Mouse (Mus musculus) cerebellum, postnatal 25 days (tissue): ENCODE measurements around the gene Dysf.

Experiments used
- DNase-seq, 2 experiments: peaks; one replicate each; pipeline ENCODE4 v3.0.0; 2021; ENCODE audit warnings: mixed read lengths in 2 of 2

Gene Dysf

DNA sequence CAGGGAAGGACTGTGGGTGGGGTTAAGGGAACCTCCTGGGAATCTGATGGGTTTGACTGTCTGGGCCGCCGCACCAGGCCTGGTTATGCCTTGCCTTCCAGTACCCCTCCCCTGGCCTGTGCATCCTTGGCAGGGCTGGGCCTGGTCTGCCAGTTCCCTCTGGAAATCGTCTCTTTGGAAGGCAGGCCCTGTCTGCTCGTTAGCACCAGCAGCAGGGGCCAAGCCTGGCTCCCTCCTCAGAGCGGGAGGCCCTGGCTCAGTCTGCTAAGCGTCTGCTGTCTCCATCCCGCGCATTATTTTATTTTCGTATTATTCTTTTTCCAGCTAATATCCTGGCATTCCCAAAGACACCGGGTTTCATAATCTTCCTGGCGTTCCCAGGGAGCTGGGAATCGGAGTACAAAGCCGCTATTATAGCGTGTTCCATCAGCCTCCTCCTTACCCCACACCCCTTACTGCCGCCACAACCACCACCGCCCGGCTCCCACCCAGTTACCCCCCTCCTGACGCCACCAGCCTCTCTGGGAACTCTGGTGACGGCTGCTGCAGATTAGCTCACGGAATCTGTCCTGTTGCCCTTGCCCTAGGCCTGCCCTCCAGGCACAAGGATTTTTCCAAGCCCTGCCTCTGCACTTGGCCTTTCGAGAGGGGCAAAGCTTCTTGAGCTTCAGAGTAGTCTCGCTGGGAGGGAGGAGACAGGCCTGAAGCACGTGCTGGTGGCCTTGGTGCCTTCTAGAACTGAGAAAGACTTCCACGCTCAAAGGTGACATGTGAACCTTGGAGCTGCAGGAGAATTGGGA lies 111.5 kb downstream of the Dysf start:
- peak; percentile 53 to 64 for DNase-seq

DNA sequence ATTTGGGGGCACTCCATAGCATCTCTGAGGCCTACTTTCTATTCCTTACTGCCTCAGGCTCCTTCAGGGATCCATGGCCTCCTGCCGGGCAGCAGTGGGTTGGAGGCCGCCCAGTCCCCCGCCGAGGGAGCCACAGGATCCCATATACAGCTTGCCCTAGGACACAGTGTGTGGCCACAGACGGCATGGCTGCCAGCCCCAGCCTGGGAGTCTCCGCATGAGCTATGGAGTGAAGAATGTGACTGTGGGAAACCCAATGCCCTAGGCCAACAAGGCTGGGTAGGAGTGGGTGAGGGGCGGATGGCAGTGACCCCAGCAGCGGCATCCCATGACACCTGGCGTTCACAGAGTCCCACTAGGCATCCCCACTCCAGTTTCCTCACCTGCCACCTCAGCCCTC lies 116.2 kb downstream of the Dysf start:
- DNase-seq, result no peak

DNA sequence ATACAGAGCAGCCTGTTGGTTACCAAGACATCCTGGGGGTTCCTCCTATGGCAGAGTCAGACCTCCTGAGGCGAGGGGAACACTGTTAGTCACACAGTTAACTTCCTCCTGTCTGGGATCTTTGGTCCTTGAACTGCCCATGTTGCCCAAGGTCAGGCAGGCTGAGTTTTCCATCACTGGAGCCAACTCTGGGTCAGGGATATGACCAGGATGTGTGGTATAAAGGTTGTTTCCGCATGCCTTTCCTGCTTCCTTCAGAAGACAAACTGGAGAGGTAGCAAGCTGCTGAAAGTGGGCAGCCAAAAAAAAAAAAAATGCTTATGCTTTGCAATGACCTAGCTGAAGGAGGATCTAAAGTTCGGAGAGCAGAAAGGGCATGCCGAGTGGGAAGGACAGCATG lies 116.7 kb downstream of the Dysf start:
- DNase-seq, result no peak

DNA sequence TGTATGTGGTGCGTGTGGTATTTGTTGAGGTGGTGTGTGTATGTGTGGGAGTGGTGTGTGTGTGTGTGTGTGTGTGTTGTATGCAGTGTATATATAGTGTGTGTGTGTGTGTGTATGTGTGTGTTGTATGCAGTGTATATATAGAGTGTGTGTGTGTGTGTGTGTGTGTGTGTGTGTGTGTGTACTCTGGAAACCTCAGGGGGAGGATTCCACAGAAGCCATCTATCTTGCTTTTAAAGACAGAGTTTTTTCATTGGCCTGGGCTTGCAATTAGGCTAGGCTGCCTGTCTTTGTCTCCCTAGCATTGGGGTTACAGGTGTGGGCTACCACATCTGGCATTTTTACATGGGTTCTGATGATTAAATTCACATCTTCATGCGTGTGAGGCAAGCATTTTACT lies 119.8 kb downstream of the Dysf start:
- DNase-seq, result no peak

DNA sequence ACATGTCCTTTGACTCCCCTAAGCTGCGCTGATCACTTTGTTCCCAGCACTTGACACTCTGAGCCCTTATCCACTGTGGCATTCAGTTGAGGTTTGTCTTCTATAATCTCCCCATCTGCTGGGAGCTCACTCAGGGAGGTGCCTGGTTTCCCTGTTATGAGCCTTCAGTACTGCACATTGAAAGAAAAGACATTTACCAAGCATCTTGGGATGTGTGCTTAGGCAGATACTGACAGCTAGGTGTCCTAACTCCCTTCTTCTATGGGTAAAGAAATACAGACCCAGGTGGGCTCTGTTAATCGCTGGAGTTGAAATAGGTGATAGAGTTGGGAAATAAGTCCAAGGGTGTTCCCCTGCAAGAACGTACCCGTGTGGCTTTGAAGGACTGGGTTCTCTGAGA lies 122.5 kb downstream of the Dysf start:
- DNase-seq, result no peak

DNA sequence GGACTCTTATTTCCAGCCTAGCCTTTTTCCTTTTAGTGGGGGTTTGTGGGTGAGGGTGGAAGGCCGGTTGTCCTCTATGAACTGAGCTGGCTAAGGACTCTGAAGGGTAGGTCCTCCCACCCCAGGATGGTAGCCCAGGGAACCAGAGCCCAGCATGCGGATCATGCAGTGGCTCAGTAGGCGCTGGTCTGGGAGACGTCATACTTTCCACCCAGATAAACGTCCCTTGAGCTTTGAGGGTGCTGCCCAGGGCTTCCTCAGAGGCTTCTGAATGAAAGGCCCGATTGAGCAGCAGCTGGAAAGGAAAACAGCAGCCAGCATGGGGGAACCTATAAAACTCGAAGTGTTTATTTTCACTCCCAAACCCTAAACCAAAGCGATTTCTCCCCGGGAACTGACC lies 123.1 kb downstream of the Dysf start:
- DNase-seq, result no peak

DNA sequence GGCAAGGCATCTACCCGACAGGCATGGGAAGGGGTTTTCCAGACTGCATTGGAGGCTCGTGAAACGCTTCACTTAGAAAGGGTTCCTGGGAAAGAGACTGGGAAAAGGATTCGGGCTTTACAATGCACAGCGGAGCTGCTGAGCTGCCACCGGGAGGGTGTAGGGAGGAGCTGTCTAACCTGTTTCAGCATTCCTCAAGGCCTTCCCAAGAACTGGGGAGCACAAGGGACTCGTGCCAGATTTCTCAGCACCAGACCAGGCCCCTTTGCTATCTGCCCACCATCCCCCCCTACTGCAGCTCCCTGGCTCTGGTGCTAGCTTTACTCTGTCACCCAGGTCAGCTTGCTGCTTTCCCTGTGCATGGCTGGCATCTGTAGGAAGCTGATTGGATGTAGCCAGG lies 124.7 kb downstream of the Dysf start:
- DNase-seq, result peak in 1 of 2 experiments; percentile 5

DNA sequence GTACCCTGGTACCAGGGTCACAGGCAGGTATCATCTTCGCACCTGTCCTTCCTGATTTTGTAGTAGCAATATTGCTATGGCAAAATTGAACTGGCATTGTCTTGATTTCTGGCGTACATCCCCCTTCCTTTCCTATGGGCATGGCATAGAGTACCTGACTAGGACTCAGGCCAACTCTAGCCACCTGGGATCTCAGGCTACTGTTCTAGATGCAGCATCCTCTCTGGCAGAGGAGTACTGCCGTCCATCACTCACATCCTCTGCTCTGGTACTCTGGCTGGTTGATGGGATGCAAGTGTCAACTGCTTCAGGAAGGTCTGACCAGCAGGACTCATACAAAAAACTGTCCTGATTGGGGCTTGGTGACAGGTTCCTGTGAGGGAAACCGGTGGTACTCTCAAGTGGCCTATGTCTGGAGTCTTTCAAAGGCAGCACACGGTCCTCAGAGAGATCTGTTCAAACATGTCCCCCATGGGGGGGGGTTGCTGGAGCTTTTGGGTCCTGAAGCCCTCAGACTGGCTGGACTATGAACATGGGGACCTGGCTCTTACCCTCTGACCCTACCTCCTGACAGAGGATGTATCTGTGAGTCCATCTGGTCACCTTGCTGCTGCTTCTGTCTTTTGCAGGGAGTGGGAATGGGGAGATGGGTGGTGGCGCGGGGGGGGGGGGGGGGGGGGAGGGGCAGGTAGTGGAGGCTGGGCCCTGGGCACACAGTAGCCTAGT lies 125.8 kb downstream of the Dysf start:
- DNase-seq, result peak; percentile 51

DNA sequence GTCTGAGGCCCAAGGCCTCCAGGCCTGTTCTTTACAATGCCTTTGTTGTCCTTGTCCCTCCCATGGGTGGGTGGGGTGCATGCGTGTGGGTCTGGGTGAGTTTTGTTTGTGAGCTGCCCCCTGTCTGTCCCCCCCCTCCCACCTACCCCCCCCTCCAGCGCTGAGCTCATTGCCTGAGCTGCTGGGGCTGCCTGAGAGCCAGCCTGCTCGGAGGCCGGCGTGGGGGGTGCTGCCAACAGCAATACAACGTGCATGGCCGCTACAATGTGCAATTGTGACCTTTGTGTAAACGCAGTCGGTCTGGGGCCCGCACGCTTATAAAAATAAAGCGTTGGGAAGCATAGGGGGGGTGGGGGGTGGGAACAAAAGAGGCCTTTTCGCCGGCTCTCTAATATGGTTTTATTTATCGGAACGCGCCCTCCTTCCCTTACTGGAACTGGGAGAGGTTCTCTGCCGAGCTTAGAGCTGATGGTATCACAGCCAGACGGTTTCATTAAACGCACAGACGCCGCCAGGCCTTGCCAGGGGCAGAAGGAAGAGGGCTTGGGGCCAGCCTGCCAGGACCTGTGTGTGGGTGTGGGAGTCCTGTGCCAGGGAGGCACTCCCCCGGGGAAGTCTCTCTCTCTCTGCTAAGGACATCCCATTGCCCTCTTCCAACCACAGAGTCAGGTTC lies 126.5 kb downstream of the Dysf start:
- DNase-seq, result peak; percentile 88 to 91

DNA sequence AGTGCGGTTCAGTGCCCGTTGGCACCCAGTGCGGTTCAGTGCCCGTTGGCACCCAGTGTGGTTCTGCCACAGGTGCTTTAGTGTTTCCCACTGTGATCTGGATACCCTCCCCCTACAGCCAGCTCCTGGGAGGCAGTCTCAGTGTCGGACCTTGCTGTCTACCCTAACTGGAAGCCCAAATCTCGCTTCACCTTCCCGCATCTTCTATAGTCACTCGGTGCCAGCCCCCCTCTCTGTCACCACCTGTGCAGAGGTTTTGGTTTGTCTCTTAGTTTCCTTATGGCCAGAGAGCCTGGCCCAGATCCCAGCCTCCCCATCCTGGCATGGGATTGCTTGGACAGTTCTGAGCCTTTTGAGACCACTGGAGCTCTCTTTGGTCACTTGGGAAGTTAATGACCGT lies 127.3 kb downstream of the Dysf start:
- peak; percentile 73 to 83 for DNase-seq

DNA sequence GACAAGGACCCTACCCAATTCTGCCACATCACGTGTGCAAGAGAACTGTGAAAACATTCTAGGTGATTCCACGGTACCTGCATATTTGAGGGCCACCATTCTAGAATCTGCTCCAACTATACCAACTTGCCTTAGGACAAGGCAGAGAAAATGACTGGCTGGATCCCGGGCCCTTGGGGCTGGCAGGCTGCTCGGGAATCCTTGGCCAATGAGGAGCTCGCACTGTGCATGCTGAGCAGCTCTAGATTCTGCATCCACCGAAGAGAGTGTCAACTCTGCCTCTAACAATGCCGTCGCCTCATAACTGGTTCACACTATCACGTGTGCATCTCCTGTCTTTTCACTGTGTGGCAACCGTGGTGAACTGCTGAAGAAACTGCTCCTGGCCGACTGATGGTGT lies 128.0 kb downstream of the Dysf start:
- peak; percentile 47 to 55 for DNase-seq

DNA sequence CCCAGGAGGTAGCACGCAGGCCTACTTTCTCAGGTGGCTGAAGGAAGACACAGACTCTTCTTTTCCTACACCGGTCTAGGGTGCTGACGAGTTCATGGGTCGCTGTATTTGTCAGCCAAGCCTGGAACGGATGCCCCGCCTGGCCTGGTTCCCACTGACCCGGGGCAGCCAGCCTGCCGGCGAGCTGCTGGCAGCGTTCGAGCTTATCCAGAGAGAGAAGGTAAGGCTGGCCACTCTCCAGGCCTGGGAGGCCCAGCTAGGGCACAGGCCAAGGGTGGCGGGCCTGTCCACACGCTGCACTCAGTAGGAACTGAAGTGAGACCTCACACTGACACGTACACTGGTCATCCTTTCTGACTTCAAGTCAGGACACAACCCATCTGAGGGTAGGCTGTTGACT lies 131.5 kb downstream of the Dysf start:
- DNase-seq, result peak; percentile 85 to 92

DNA sequence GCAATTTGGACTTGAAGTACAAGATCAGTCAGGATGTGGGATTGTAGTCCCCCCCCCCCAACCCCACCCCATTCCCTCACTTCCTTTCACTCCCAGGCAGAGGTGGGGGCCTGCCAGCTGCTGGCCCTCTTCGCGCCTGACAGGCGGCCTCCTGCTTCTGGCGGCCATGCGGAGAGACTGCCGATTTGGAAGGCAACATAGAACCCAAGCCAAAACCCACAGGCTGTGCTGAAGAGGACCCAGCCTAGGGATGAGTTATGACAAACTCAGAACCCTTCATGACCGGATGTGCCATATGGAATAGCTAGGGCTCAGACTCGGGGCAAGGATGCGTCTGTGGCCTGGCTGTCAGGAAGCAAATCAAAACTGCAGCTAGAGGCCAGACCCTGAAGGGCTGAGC lies 134.1 kb downstream of the Dysf start:
- peak; percentile 37 to 53 for DNase-seq

DNA sequence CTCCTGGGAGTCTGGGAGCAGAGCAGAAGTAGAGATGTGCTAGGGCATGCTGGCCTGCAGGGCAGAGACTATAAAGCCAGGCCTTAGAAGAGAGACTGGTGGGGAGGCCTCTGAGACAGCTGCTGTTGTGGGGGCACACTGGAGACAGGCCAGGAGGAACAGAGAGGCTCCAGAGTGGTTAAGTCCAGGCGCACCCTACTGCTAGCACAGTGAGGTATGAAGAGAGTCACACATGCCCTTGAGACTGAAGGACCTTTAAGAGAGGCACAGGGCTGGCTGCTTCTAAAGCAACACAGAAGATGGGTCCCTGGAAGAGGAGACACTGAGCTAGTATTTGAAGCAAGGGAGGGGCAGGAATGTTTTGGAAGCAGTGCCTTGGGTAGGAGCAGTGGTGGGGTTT lies 134.9 kb downstream of the Dysf start:
- no peak for DNase-seq

DNA sequence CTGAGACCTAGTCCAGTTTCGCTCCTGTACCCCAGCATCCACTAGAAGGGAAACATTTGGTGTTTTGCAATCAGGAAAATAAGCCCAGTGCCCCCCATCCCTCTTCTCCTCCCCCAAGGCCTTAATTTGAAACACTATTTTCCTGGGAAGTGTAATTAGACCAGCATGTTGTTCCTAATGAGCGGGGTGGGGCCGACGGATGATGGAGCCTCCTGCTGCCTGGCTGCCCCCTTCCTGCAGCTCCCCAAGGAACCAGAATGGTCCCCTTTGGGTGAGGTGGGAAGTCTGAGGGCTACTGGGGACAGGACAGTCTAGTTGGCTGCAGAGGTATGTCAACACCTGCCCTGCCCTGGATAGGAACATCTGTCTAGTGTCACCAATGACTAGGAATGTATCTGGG lies 136.0 kb downstream of the Dysf start:
- DNase-seq, result no peak

DNA sequence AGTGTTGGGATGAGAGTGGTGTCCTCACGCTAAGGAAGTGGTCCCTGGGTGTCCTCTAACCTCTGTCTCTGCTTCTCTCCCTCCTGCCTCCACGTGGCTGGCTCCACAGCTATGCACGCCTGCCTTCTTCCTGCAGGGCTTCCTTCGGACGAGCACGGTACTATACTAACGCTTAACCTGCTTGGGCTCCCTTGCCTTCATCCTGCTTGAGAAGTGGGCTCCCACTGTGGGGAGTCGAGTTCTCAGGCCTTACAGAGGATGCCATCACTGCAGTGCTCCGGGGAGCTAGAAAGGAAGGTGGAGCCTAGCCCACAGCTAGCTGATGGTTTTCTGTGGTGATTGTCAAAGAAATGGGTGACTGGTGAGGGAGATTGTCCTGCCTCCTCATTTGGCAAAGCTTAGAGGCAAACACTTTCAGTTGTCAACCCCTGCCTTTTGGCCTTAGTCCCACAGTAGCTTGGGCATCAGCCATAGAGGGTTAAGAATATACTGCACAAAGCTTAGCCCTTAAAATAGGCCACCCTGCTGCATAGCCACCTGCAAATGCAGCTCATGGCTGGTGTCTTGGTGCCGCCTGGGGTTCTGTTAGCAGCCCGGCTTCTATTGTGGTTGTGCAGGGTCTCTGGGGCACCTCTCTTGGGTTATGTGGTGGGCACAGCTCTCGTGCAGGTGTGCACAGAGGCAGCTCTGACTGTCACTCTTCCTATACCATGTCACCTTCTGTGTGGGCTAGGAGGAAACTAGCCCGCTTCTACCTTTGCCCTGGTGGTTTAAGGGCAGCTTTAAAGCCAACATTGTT lies 139.0 kb downstream of the Dysf start:
- DNase-seq, result no peak

DNA sequence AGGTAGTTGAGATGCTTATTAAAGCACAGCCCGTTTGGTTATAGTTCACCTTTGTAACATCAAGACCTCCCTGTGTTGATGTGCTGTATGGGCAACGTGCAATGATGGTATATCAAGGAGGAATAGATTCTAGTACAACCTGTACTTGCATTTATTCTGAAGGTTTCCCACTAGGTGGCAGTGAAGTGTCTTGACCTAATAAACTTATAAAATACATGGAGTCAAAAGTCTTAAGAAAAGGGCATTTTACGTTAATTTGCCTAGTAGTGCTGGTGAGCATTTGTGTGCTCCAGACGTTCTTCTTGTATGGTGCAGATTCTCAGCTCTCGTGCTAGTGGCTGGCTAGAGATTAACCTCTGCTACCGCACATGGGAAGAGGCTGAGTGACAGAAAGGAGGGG lies 140.1 kb downstream of the Dysf start:
- DNase-seq, result no peak

DNA sequence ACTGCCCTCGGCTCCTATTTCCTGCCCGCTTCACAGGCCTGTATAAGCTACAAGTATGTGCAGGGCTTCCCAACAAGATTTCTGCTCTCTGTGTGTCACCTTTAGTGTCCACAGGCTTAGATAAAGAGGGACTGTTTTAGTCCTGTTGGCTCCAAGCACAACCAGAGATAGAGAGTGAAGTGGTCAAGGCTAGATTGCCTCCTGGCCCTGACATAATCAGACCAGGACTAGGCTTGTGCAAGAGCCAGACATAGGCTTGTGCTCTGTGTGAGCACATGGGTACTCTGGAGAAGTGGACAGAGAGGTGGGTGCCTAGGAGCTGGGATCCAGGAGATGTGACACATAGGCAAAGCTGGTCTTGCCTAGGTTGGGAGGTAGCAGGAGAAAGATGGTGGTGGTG lies 146.1 kb downstream of the Dysf start:
- DNase-seq, result no peak

DNA sequence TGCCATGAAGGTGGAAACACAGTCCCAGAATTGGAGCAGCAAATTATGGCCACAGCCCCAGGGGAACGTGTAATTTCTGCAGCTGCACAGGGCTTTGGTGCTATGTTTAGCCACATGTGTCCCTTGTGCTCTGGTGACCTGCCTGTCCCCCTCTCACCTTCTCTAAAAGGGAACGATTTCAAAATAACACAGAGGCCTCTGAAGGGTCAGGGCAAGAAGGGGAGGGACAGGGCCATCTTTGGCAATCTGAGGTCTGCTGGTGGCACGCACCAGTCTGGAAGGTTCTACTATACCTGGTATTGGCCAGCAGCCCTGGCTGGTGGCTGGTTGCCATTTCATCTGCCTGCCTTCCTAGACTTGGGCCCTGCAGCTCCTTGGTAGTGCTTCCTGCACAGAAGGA lies 147.4 kb downstream of the Dysf start:
- peak; percentile 11 to 48 for DNase-seq

DNA sequence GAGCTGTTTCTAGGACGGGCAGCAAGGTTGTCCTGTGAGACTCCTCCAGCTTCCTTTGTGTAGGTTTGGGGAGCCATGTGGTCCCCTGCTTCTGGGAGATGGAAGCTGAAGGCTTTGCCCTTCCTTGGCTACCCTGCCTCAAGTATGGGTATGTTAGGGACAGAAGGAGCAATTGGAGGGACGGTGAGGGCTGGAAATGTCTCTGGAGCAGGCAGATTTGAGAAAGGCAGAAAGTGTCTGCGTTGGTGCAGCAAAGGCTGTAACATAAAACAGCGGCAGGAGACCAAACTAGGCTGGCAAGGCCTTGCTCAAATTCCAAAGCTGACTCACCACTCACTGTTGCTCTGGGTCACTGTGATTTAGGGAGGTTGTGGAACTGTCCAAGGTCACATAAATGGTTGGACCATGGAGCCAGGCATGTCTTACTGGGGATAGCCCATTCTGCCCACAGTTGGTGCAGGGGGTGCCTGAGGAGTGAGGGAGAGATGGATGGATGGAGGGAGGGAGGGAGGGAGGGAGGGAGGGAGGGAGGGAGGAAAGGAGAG lies 148.2 kb downstream of the Dysf start:
- no peak for DNase-seq

DNA sequence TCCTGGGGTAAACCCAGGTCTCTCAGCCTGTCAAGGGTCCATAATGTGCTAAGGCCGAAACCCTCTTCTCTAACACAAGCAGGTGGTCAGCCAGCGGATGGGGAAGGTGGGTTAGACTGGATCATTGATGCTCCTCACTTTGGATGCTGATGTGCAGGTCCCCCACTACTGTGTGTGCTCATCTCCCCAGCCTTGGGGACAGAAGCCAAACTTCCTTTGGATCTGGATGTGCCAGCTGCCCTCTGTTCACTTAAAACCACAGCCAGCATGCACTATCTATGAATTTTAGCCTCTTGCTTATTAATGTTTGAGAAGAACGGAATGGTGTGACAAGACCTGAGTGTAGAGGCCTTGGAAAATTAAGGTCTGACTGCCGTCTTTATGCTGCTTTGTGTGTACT lies 150.7 kb downstream of the Dysf start:
- no peak for DNase-seq

DNA sequence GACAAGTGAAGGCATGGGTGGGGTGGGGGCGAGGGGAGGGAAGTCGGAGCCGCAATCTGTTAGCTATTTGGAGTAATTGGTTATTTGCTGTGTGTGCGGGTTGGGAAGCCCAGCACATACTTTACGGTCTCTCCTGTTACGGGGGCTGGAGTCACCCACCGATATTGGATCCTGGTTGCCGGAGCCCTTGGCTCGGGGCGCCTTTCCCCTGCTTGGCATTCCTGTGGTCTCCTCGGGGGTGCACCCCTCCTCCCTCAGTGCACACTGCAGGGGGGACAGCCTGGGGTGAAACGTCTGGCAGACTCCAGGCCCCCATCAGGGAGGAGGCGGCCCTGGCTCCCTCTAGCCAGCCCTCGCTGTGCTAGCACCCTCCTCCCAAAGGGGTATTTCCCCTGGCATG lies 159.2 kb downstream of the Dysf start:
- no peak for DNase-seq

DNA sequence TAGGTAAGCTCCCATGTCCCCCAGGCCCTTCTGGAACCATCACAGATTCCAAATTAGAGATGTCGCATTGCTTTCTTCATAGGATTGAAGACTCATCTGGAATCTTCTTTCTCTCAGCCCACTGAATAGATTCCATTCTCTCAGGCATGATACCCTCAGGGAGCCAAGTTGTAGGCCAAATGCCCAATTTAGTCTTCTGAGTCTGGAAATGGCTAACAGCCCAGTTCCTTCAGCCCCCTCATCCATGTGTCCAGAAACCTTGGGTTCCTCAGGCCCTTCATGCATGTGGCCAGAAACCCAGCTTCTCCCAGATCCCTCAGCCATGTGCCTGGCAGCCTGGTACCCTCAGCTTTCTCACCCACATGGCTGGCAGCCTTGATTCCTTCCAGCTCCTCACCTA lies 160.2 kb downstream of the Dysf start:
- DNase-seq, result no peak
